Comparison of ENCODE assay signal across 28 mouse cellular contexts in the genomic region with DNA sequence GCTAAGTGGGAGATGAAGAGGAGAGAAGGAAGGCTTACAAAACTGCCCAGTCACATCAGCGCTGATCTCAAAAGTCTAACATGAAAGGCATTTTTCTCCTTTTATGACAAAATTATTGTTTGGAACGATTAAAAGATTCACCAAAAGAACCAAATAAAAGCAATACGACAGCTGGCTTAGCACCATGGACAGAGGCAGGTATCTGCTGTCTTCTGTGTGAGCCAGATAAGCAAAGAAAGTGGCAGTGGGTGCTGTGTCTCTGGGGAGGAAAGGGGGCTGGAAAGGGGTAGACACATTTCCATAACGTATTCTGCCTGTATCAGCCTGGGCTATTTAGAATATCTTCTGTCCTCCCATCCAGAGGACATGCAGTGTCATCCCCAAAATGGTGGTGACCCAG. TPM values are rescaled to one million over a fixed set of nuclear protein-coding genes. Genes with fewer than 3 reads are reported as not detected.
A peak's percentile ranks its signal among the peaks of the same experiment; 100 is the strongest.
DNase-seq lines count a peak whose midpoint lies in the region; ATAC-seq and TF ChIP-seq lines count a peak whose summit lies in the region.
"Had no signal": no experiment of that assay in that cellular context is flagged by ENCODE, and none has a peak within 500 bp of the region (broad histone marks: within the 10 kb centered on the region; RNA-seq: fewer than 3 reads in every experiment).

No protein-coding gene starts in this region.

- no peak overlapping the region for H3K4me2 ChIP-seq in lung, embryonic 14.5 days
- no peak overlapping the region for H3K4me2 ChIP-seq in lung, postnatal 0 days (replicated peaks; ENCODE audit: low read depth, low read length)
- H3K4me2 ChIP-seq in liver, postnatal 0 days (ENCODE audit: low read depth, low read length): no peak overlapping the region
- H3K4me2 ChIP-seq: embryonic facial prominence, embryonic 15.5 days; heart, embryonic 11.5 days; limb, embryonic 13.5 days had no signal

- H3K4me1 ChIP-seq in lung, embryonic 14.5 days (ENCODE audit: insufficient read depth): no peaks in the 10 kb centered on the region
- no peaks in the 10 kb centered on the region for H3K4me1 ChIP-seq in lung, postnatal 0 days (ENCODE audit: insufficient read depth, low read depth, low read length)
- H3K4me1 ChIP-seq in embryonic facial prominence, embryonic 10.5 days: peaks cover 7% of the 10 kb centered on the region; the same call in 1 of the 2 replicates
- H3K4me1 ChIP-seq in liver, postnatal 0 days (ENCODE audit: insufficient read depth): no peaks in the 10 kb centered on the region
- H3K4me1 ChIP-seq: embryonic facial prominence, embryonic 15.5 days; megakaryocyte, embryonic 14.5 days had no signal

- H3K9me3 ChIP-seq in lung, embryonic 14.5 days (ENCODE audit: low read depth, low read length): no peaks in the 10 kb centered on the region
- H3K9me3 ChIP-seq in lung, postnatal 0 days (ENCODE audit: low read length): no peaks in the 10 kb centered on the region
- H3K9me3 ChIP-seq in embryonic facial prominence, embryonic 10.5 days: no peaks in the 10 kb centered on the region
- no peaks in the 10 kb centered on the region for H3K9me3 ChIP-seq in liver, postnatal 0 days (ENCODE audit: low read length)
- H3K9me3 ChIP-seq: embryonic facial prominence, embryonic 15.5 days; limb, embryonic 13.5 days had no signal

- TF ChIP-seq CTCF in lung, embryonic 14.5 days (IDR thresholded peaks at IDR 0.05; ENCODE audit: low read depth): no peak
- TF ChIP-seq CTCF in lung, postnatal 0 days (IDR thresholded peaks at IDR 0.05): no peak
- TF ChIP-seq CTCF in liver, postnatal 0 days (IDR thresholded peaks at IDR 0.05; ENCODE audit: low read depth): no peak

- H3K9ac ChIP-seq in lung, embryonic 14.5 days: no peak overlapping the region
- no peak overlapping the region for H3K9ac ChIP-seq in lung, postnatal 0 days (replicated peaks; ENCODE audit: low read depth)
- no peak overlapping the region for H3K9ac ChIP-seq in liver, postnatal 0 days (replicated peaks)
- H3K9ac ChIP-seq: embryonic facial prominence, embryonic 15.5 days; limb, embryonic 13.5 days; liver, embryonic 14.5 days had no signal

- intact Hi-C loops in gastrocnemius, postnatal 36 days (cut with DNase I): no loop called here

- H3K36me3 ChIP-seq in lung, embryonic 14.5 days (ENCODE audit: insufficient read depth): no peaks in the 10 kb centered on the region
- H3K36me3 ChIP-seq in lung, postnatal 0 days (ENCODE audit: insufficient read depth, low read length): no peaks in the 10 kb centered on the region
- no peaks in the 10 kb centered on the region for H3K36me3 ChIP-seq in embryonic facial prominence, embryonic 10.5 days (replicated peaks)
- H3K36me3 ChIP-seq in liver, postnatal 0 days (replicated peaks; ENCODE audit: insufficient read depth, low read length): no peaks in the 10 kb centered on the region
- H3K36me3 ChIP-seq: embryonic facial prominence, embryonic 15.5 days; G1E; limb, embryonic 13.5 days had no signal

- no peak overlapping the region for H3K27ac ChIP-seq in lung, embryonic 14.5 days (ENCODE audit: low read depth)
- H3K27ac ChIP-seq in lung, postnatal 0 days (ENCODE audit: low read length): no peak overlapping the region
- no peak overlapping the region for H3K27ac ChIP-seq in embryonic facial prominence, embryonic 10.5 days (replicated peaks)
- no peak overlapping the region for H3K27ac ChIP-seq in liver, postnatal 0 days (ENCODE audit: low read depth)
- H3K27ac ChIP-seq: embryonic facial prominence, embryonic 15.5 days; hindbrain, postnatal 0 days; left cerebral cortex, adult 2 months; limb, embryonic 13.5 days; liver, embryonic 14.5 days; stomach, postnatal 0 days had no signal

- H3K27me3 ChIP-seq in lung, embryonic 14.5 days (ENCODE audit: insufficient read depth, low read length): no peaks in the 10 kb centered on the region
- no peaks in the 10 kb centered on the region for H3K27me3 ChIP-seq in lung, postnatal 0 days (replicated peaks; ENCODE audit: insufficient read depth, low read length)
- 0 out of 2 replicates have a peak, but pooled peaks cover 5% of the 10 kb centered on the region for H3K27me3 ChIP-seq in embryonic facial prominence, embryonic 10.5 days (replicated peaks; ENCODE audit: low read depth, poor library complexity, severe bottlenecking)
- H3K27me3 ChIP-seq in liver, postnatal 0 days (ENCODE audit: insufficient read depth, low read length): 0 out of 2 replicates have a peak, but pooled peaks cover 2% of the 10 kb centered on the region
- H3K27me3 ChIP-seq: embryonic facial prominence, embryonic 15.5 days; megakaryocyte, embryonic 14.5 days had no signal

- WGBS in lung, embryonic 14.5 days: 46% methylated on average over 4 of the region's 4 CpGs
- WGBS in lung, postnatal 0 days: 41% methylated on average over 4 of the region's 4 CpGs
- WGBS in embryonic facial prominence, embryonic 10.5 days: 61% methylated on average over 4 of the region's 4 CpGs
- 50% methylated on average over 4 of the region's 4 CpGs for WGBS in liver, postnatal 0 days (ENCODE audit: insufficient replicate concordance)

- peak; percentile 11 for DNase-seq in heart, postnatal 4 days
- DNase-seq in heart, adult 11 months: no peak
- peak; percentile 72 for DNase-seq in lung, embryonic 14.5 days
- DNase-seq in lung, postnatal 0 days (ENCODE audit: low spot score): no peak
- peak; percentile 39 for DNase-seq in NIH3T3 (ENCODE audit: low read depth)
- DNase-seq in embryonic facial prominence, embryonic 10.5 days (ENCODE audit: low spot score): peak; percentile 20
- no peak for DNase-seq in liver, postnatal 0 days
- no peak for DNase-seq in gastrocnemius, postnatal 36 days
- DNase-seq: gastrocnemius, postnatal 14 days; lung, postnatal 14 days; right cerebral cortex, postnatal 25 days; thymus, postnatal 36 days had no signal

- TF ChIP-seq EP300 in lung, postnatal 0 days (IDR thresholded peaks at IDR 0.05): no peak
- no peak for TF ChIP-seq EP300 in liver, postnatal 0 days (IDR thresholded peaks at IDR 0.05; ENCODE audit: low read depth)

- no peak overlapping the region for H3K4me3 ChIP-seq in lung, embryonic 14.5 days (ENCODE audit: low read depth, low read length)
- H3K4me3 ChIP-seq in lung, postnatal 0 days (ENCODE audit: low read depth, low read length): no peak overlapping the region
- H3K4me3 ChIP-seq in embryonic facial prominence, embryonic 10.5 days: no peak overlapping the region
- no peak overlapping the region for H3K4me3 ChIP-seq in liver, postnatal 0 days (ENCODE audit: low read depth, low read length)
- H3K4me3 ChIP-seq: embryonic facial prominence, embryonic 15.5 days; left cerebral cortex, adult 2 months; limb, embryonic 13.5 days; megakaryocyte, embryonic 14.5 days had no signal

- ATAC-seq in lung, embryonic 14.5 days (ENCODE audit: insufficient read depth): no peak
- ATAC-seq in lung, postnatal 0 days: no peak
- ATAC-seq in liver, postnatal 0 days: no peak
- ATAC-seq: activated CD4-positive, CD25-positive, alpha-beta regulatory T cell, adult 4 months; CD4-positive, CD25-positive, alpha-beta regulatory T cell, adult 4 months; hindbrain, postnatal 0 days; midbrain, embryonic 16.5 days had no signal

RNA-seq across cellular contexts. Expression of a gene that starts 32.5 kb away (rescaled TPM):
- total RNA-seq in heart, postnatal 4 days (2021): not detected
- not detected in 2 replicates for polyA plus RNA-seq in lung, embryonic 14.5 days (2014; fragmentation: Nextera tagmentation; extraction: Ambion mirVana)
- polyA plus RNA-seq in lung, postnatal 0 days (2015; fragmentation: Nextera tagmentation; extraction: Ambion mirVana): not detected in 2 replicates
- not detected in 2 replicates for polyA plus RNA-seq in embryonic facial prominence, embryonic 10.5 days (2016; fragmentation: Nextera tagmentation; extraction: Ambion mirVana)
- not detected in 2 replicates for polyA plus RNA-seq in liver, postnatal 0 days (2015; fragmentation: Nextera tagmentation; extraction: Ambion mirVana)
- not detected for total RNA-seq in gastrocnemius, postnatal 36 days (2021)
- total RNA-seq: G1E; gastrocnemius, postnatal 14 days; heart, postnatal 25 days; hindbrain, postnatal 0 days; left cerebral cortex, adult 2 months had no signal
- polyA plus RNA-seq: activated CD4-positive, CD25-positive, alpha-beta regulatory T cell, adult 4 months; CD4-positive, CD25-positive, alpha-beta regulatory T cell, adult 4 months; embryonic facial prominence, embryonic 15.5 days; forebrain, embryonic 11.5 days; frontal cortex, adult 2 months; G1E; heart, embryonic 11.5 days; hindbrain, postnatal 0 days; kidney, embryonic 14.5 days; limb, embryonic 13.5 days; liver, embryonic 14.5 days; midbrain, embryonic 16.5 days; stomach, postnatal 0 days had no signal

RNA-seq across cellular contexts. Expression of a gene that starts 58.8 kb away (rescaled TPM):
- total RNA-seq in heart, postnatal 4 days (2021): under 1 TPM; 0.14 to 0.17 TPM
- not detected in 2 replicates for polyA plus RNA-seq in lung, embryonic 14.5 days (2014; fragmentation: Nextera tagmentation; extraction: Ambion mirVana)
- not detected in 2 replicates for polyA plus RNA-seq in lung, postnatal 0 days (2015; fragmentation: Nextera tagmentation; extraction: Ambion mirVana)
- 0.95 and 1.1 TPM in 2 replicates for polyA plus RNA-seq in embryonic facial prominence, embryonic 10.5 days (2016; fragmentation: Nextera tagmentation; extraction: Ambion mirVana)
- polyA plus RNA-seq in liver, postnatal 0 days (2015; fragmentation: Nextera tagmentation; extraction: Ambion mirVana): not detected in 2 replicates
- total RNA-seq in gastrocnemius, postnatal 36 days (2021): not detected
- total RNA-seq: G1E had no signal
- polyA plus RNA-seq: CD4-positive, CD25-positive, alpha-beta regulatory T cell, adult 4 months; G1E had no signal

Comparison
In these comparisons a context has a peak if more than half of its experiments do, and no peak if none do; other contexts are left out.
1. DNase-seq: peak in heart, postnatal 4 days (single experiment), lung, embryonic 14.5 days (single experiment), NIH3T3 (single experiment) and embryonic facial prominence, embryonic 10.5 days (single experiment); none in heart, adult 11 months (single experiment), lung, postnatal 0 days (single experiment), liver, postnatal 0 days (single experiment) and gastrocnemius, postnatal 36 days (0 of 2).